Mouse (Mus musculus): ENCODE data around the gene Wdr25. TPM values are rescaled to one million over a fixed set of nuclear protein-coding genes. Genes with fewer than 3 reads are reported as not detected.

The Wdr25 gene
- polyA plus RNA-seq, 1 experiment from 2014 or later = 4.6 TPM

Other genes starting within 250 kb of the Wdr25 start
- 2.4 and 3.2 TPM in 2 replicates for gene Degs2, start 191.3 kb upstream of the Wdr25 start, polyA plus RNA-seq (2015; fragmentation: Nextera tagmentation; extraction: Ambion mirVana)
- gene Yy1, start 100.7 kb upstream of the Wdr25 start, polyA plus RNA-seq (2015; fragmentation: Nextera tagmentation; extraction: Ambion mirVana) = 13.4 and 15.1 TPM in 2 replicates
- gene Slc25a29, start 57.7 kb upstream of the Wdr25 start, polyA plus RNA-seq (2015; fragmentation: Nextera tagmentation; extraction: Ambion mirVana) = 19.0 and 20.7 TPM in 2 replicates
- 6.6 and 7.4 TPM in 2 replicates for gene Slc25a47, start 57.6 kb upstream of the Wdr25 start, polyA plus RNA-seq (2015; fragmentation: Nextera tagmentation; extraction: Ambion mirVana)
- gene Wars, start 543 bp downstream of the Wdr25 start, polyA plus RNA-seq (2015; fragmentation: Nextera tagmentation; extraction: Ambion mirVana) = 101 and 105 TPM in 2 replicates
- gene Begain, start 174.6 kb downstream of the Wdr25 start, polyA plus RNA-seq (2015; fragmentation: Nextera tagmentation; extraction: Ambion mirVana) = 31.0 and 37.3 TPM in 2 replicates

All from hindbrain, embryonic 15.5 days (tissue).